Mouse (Mus musculus) MEL (cell line): ENCODE data around the gene Spata9. TPM values are rescaled to one million over a fixed set of nuclear protein-coding genes. Genes with fewer than 3 reads are reported as not detected.

Experiments used
- DNase-seq: peaks from one replicate; pipeline ENCODE4 v3.0.0; 2011; ENCODE audit warnings: low read depth, low spot score
- H3K27ac ChIP-seq: 2 replicates; pipeline ENCODE4 v1.5.1; 2012; ENCODE audit warnings: low read depth, mild to moderate bottlenecking, control low read depth, low read length, moderate library complexity; ENCODE audit not compliant: control insufficient read depth
- H3K27me3 ChIP-seq, 2 experiments: fragments of 150-350 bp in 1 of 2; sonication (generic) in 1 of 2; 2 replicates each; pipeline ENCODE4 v1.6.1; 2012; ENCODE audit warnings: low read length in 2 of 2, mild to moderate bottlenecking in 2 of 2, improper control_type of control experiment in 1 of 2, moderate library complexity in 1 of 2; ENCODE audit not compliant: insufficient read depth in 2 of 2, control insufficient read depth in 1 of 2
- H3K36me3 ChIP-seq, 2 experiments: 2 replicates each; pipeline ENCODE4 v1.6.1; 2012 to 2014; ENCODE audit warnings: low read length in 2 of 2, improper control_type of control experiment in 1 of 2, inconsistent platforms in 1 of 2, mild to moderate bottlenecking in 1 of 2; ENCODE audit not compliant: insufficient read depth in 2 of 2, control insufficient read depth in 1 of 2
- H3K4me1 ChIP-seq, 2 experiments: fragments of 150-350 bp in 1 of 2; sonication (generic) in 1 of 2; 2 replicates each; pipeline ENCODE4 v1.6.1; 2012; ENCODE audit warnings: low read length in 2 of 2, improper control_type of control experiment in 1 of 2, mild to moderate bottlenecking in 1 of 2; ENCODE audit not compliant: insufficient read depth in 2 of 2, control insufficient read depth in 1 of 2
- H3K4me3 ChIP-seq, 2 experiments: fragments of 150-350 bp in 1 of 2; sonication (generic) in 1 of 2; 2 replicates each; pipeline ENCODE4 v1.5.1; 2012; ENCODE audit warnings: low read depth in 2 of 2, low read length in 2 of 2, mild to moderate bottlenecking in 2 of 2, moderate library complexity in 2 of 2, control low read depth in 1 of 2, improper control_type of control experiment in 1 of 2; ENCODE audit not compliant: control insufficient read depth in 1 of 2, insufficient read depth in 1 of 2
- H3K79me2 ChIP-seq: 2 replicates; pipeline ENCODE4 v1.6.1; 2012; ENCODE audit warnings: mild to moderate bottlenecking, low read length, moderate library complexity; ENCODE audit not compliant: control insufficient read depth, poor library complexity, insufficient read depth
- H3K9ac ChIP-seq: 2 replicates; pipeline ENCODE4 v1.6.1; 2012; ENCODE audit warnings: low read depth, mild to moderate bottlenecking, control low read depth, low read length, moderate library complexity; ENCODE audit not compliant: control insufficient read depth, poor library complexity, severe bottlenecking
- H3K9me3 ChIP-seq: fragments of 150-350 bp; sonication (generic); replicated peaks from 2 replicates; pipeline ENCODE4 v1.6.1; 2012; ENCODE audit warnings: mild to moderate bottlenecking, low read length, improper control_type of control experiment, moderate library complexity; ENCODE audit not compliant: insufficient read depth
- CHD2 ChIP-seq: IDR thresholded peaks from 2 replicates; pipeline ENCODE4 v1.6.1; 2011; ENCODE audit warnings: low read length, improper control_type of control experiment
- ETS1 ChIP-seq: IDR thresholded peaks from 2 replicates; pipeline ENCODE4 v1.6.1; 2012; ENCODE audit warnings: low read depth, mild to moderate bottlenecking, inconsistent platforms, low read length, improper control_type of control experiment, moderate library complexity
- GATA1 ChIP-seq: IDR thresholded peaks from 2 replicates; pipeline ENCODE4 v1.6.1; 2011; ENCODE audit warnings: low read depth, low read length, improper control_type of control experiment
- MAX ChIP-seq: IDR thresholded peaks from 2 replicates; pipeline ENCODE4 v1.6.1; 2011; ENCODE audit warnings: low read length, improper control_type of control experiment
- MAZ ChIP-seq: IDR thresholded peaks from 2 replicates; pipeline ENCODE4 v1.6.1; 2012; ENCODE audit warnings: low read depth, mild to moderate bottlenecking, inconsistent platforms, low read length, improper control_type of control experiment
- MEF2A ChIP-seq: IDR thresholded peaks from 2 replicates; pipeline ENCODE4 v1.6.1; 2014; ENCODE audit warnings: low read depth, mild to moderate bottlenecking, inconsistent platforms, low read length, improper control_type of control experiment; ENCODE audit not compliant: poor library complexity, insufficient replicate concordance, severe bottlenecking; ENCODE audit errors: extremely low read depth
- MYB ChIP-seq: IDR thresholded peaks from 2 replicates; pipeline ENCODE4 v1.6.1; 2011; ENCODE audit warnings: mild to moderate bottlenecking, low read depth, low read length, improper control_type of control experiment
- NRF1 ChIP-seq: IDR thresholded peaks from 2 replicates; pipeline ENCODE4 v1.6.1; 2014; ENCODE audit warnings: low read depth, mild to moderate bottlenecking, inconsistent platforms, low read length, improper control_type of control experiment, moderate library complexity; ENCODE audit not compliant: poor library complexity, insufficient read depth, severe bottlenecking
- POLR2AphosphoS2 ChIP-seq: IDR thresholded peaks from 2 replicates; pipeline ENCODE4 v1.6.1; 2011; ENCODE audit warnings: low read length, improper control_type of control experiment
- POLR2AphosphoS5 ChIP-seq: IDR thresholded peaks from 2 replicates; pipeline ENCODE4 v1.6.1; 2012; ENCODE audit warnings: low read depth, borderline replicate concordance, mild to moderate bottlenecking, inconsistent platforms, low read length, moderate library complexity, mixed read lengths
- RCOR1 ChIP-seq: IDR thresholded peaks from 2 replicates; pipeline ENCODE4 v1.6.1; 2012; ENCODE audit warnings: low read depth, mild to moderate bottlenecking, inconsistent platforms, low read length, improper control_type of control experiment
- SMC3 ChIP-seq: IDR thresholded peaks from 2 replicates; pipeline ENCODE4 v1.6.1; 2011; ENCODE audit warnings: low read depth, low read length, improper control_type of control experiment
- UBTF ChIP-seq: IDR thresholded peaks from 2 replicates; pipeline ENCODE4 v1.6.1; 2012; ENCODE audit warnings: low read depth, mild to moderate bottlenecking, inconsistent platforms, low read length, improper control_type of control experiment, moderate library complexity, borderline replicate concordance; ENCODE audit not compliant: insufficient read depth
- USF1 ChIP-seq: IDR thresholded peaks from 2 replicates; pipeline ENCODE4 v1.6.1; 2014; ENCODE audit warnings: low read depth, mild to moderate bottlenecking, inconsistent platforms, low read length, improper control_type of control experiment, moderate library complexity
- USF2 ChIP-seq, 2 experiments: IDR thresholded peaks; 2 replicates each; pipeline ENCODE4 v1.6.1; 2011 to 2012; ENCODE audit warnings: improper control_type of control experiment in 2 of 2, low read length in 2 of 2, borderline replicate concordance in 1 of 2, inconsistent platforms in 1 of 2, low read depth in 1 of 2, mild to moderate bottlenecking in 1 of 2; ENCODE audit not compliant: insufficient read depth in 1 of 2
- ZKSCAN1 ChIP-seq: IDR thresholded peaks from 2 replicates; pipeline ENCODE4 v1.6.1; 2012; ENCODE audit warnings: low read depth, mild to moderate bottlenecking, inconsistent platforms, low read length, improper control_type of control experiment, moderate library complexity
- ZMIZ1 ChIP-seq: IDR thresholded peaks from 2 replicates; pipeline ENCODE4 v1.6.1; 2012; ENCODE audit warnings: low read depth, mild to moderate bottlenecking, inconsistent platforms, low read length, improper control_type of control experiment, moderate library complexity
- polyA plus RNA-seq, 2 experiments: library from polyadenylated mRNA; stranded (reverse) in 1 of 2; unstranded in 1 of 2; fragments of >175 nt in 1 of 2; fragments of >200 nt in 1 of 2; gene quantifications; 2 replicates each; pipeline versions ENCODE4 v1.2.1 to v1.2.4; 2012; ENCODE audit warnings: low replicate concordance in 2 of 2, low read depth in 1 of 2; ENCODE audit not compliant: insufficient read length in 2 of 2, insufficient read depth in 1 of 2, missing spikeins in 1 of 2
- total RNA-seq: library from RNA; depleted of rRNA; stranded (reverse); fragments of 300-350 nt; gene quantifications from 2 replicates; pipeline ENCODE4 v1.2.3, GENCODE M21; 2012

Spata9 gene
- total and polyA plus RNA-seq, 3 experiments, result 0.78 TPM; not detected in 2

DNA sequence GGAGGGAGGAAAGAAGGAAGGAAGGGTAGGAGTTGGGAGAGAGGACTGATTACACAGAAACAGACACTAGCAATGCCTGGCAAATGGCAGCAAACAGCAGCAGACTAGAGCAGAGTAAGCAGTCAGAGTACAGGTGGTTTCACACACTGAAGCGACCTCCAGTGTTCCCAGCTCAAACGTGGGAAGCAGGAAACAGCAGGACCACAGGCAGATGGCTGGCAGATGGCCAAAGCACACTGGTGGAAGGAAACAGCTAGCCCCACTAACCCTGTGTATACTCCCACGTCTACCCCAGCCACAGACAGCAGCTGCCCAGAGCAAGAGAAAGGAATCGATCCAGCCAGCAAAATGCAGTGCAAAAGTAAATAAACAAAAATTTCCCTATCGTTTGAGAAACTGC, 35.9 kb upstream of the Spata9 start:
- no peak overlapping the region for H3K27ac ChIP-seq
- no peak for DNase-seq
- no peak overlapping the region for H3K4me3 ChIP-seq
- no peaks in the 10 kb centered on the region for H3K9me3 ChIP-seq
- no peaks in the 10 kb centered on the region for H3K27me3 ChIP-seq
- no peak for TF ChIP-seq MEF2A
- TF ChIP-seq MAZ, result no peak
- TF ChIP-seq USF2 (IDR thresholded peaks at IDR 0.05; ENCODE audit: borderline replicate concordance in 1 of 2, insufficient read depth in 1 of 2, low read depth in 1 of 2, low read length in 2 of 2), result no peak
- TF ChIP-seq ZKSCAN1, result no peak
- TF ChIP-seq POLR2AphosphoS2, result no peak
- no peak for TF ChIP-seq NRF1
- TF ChIP-seq USF1, result no peak
- TF ChIP-seq MYB, result no peak
- TF ChIP-seq MAX, result no peak
- TF ChIP-seq POLR2AphosphoS5, result no peak
- no peak for TF ChIP-seq UBTF
- no peak for TF ChIP-seq ZMIZ1
- H3K79me2 ChIP-seq, result no peaks in the 10 kb centered on the region
- no peak overlapping the region for H3K9ac ChIP-seq
- no peaks in the 10 kb centered on the region for H3K36me3 ChIP-seq
- H3K4me1 ChIP-seq, result no peaks in the 10 kb centered on the region

GRCm38 (mm10) chr13:75933287-75933686, 33.7 kb upstream of the Spata9 start:
- no peak overlapping the region for H3K27ac ChIP-seq
- DNase-seq, result no peak
- no peaks in the 10 kb centered on the region for H3K36me3 ChIP-seq
- H3K9ac ChIP-seq, result no peak overlapping the region
- H3K4me1 ChIP-seq, result no peaks in the 10 kb centered on the region
- H3K9me3 ChIP-seq, result no peaks in the 10 kb centered on the region
- TF ChIP-seq GATA1, result no peak
- no peak for TF ChIP-seq MEF2A
- TF ChIP-seq RCOR1, result no peak
- TF ChIP-seq CHD2, result no peak
- TF ChIP-seq ETS1, result no peak
- no peak for TF ChIP-seq UBTF
- no peak for TF ChIP-seq SMC3
- TF ChIP-seq USF2 (IDR thresholded peaks at IDR 0.05; ENCODE audit: borderline replicate concordance in 1 of 2, insufficient read depth in 1 of 2, low read depth in 1 of 2, low read length in 2 of 2), result no peak
- no peak for TF ChIP-seq USF1
- no peak overlapping the region for H3K4me3 ChIP-seq
- H3K27me3 ChIP-seq, result no peaks in the 10 kb centered on the region
- no peaks in the 10 kb centered on the region for H3K79me2 ChIP-seq
